Mouse (Mus musculus) natural killer cell, adult 2 months (primary cell): ENCODE measurements around the gene Pbx4.

Experiments
- DNase-seq, 2 experiments: peaks; one replicate each; pipeline ENCODE4 v3.0.0; 2022; ENCODE audit warnings: low spot score in 2 of 2

Gene Pbx4

DNA sequence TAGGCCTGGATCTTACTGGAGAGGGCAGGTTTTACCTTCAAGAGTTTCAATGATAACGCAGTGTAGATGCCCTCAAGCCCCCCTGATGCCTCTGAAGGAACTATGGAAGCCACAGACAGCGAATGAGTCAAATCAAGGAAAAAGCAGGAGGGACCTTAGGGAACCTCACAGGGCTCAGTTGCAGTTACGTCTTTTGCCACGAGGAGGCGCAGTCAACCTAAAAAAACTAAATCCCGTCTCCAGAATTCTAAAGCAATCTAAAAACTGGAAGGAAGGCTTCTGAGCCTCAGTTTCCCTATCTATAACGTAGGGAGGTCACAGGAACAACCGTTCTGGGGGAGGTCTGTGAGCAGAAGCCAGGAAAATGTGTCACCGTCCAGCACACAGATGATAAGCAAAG is 41.9 kb downstream of the Pbx4 start:
- peak in 1 of 2 experiments; percentile 57 for DNase-seq

DNA sequence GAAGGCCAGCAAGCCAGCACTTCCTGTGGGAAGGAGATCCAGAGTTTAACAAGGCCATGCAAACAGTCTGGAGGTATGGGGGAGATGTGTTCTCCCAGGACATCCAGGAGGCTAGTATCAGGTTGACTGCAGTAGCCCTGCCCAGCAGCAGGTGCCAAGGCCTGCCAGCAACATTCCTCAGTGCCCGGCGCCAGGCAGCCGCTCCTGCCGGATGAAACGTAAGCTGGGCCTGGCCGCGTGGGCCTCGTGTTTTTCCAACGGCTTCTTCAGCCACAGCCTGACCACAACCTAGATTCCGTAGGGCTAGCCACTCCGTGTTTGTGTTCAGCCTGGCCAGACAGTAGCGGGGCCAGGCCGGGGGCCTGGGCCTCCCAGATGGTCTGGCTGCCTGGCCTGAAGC is 42.4 kb downstream of the Pbx4 start:
- no peak for DNase-seq

DNA sequence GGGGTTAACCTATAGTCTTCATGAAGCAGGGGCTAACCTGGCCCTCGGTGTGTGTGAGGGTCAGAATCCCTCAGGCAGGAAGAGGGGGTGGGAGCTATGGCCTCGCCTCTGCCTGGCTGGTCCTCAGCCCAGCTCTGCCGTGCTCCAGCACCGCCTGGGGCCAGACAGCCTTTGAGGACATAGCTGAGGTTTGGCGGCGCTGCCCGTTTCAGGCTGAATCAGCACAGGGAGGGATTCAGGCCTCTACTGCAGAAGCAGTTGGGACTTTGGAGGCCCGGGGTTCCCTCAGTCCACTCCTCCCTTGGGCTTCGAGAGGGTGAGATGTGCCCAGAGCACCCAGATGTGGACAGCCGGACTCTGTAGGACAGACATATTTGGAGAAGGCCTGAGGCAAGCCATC is 43.8 kb downstream of the Pbx4 start:
- DNase-seq, result no peak

DNA sequence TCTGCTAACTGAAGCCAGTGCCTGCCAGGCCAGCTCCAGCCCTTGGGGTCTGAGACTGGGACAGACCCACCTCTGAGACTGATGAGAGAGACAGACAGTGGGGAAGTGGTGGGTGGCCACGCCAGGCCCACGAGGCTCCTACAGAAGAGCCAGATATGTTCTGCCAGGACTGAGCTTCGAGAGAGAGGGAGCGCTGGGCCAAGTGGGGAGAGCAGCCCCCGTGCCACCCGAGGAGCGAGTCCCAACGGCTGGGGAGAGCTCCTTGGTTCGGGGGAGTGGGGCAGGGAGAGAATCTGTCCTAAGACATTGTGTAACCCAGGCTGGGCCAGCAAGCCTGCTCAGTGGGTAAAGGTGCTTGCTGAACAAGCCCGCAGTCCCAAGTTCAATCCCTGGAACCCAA is 44.7 kb downstream of the Pbx4 start:
- DNase-seq, result no peak

GRCm38 (mm10) chr8:69877396-69877795 is 45.1 kb downstream of the Pbx4 start:
- no peak for DNase-seq

DNA sequence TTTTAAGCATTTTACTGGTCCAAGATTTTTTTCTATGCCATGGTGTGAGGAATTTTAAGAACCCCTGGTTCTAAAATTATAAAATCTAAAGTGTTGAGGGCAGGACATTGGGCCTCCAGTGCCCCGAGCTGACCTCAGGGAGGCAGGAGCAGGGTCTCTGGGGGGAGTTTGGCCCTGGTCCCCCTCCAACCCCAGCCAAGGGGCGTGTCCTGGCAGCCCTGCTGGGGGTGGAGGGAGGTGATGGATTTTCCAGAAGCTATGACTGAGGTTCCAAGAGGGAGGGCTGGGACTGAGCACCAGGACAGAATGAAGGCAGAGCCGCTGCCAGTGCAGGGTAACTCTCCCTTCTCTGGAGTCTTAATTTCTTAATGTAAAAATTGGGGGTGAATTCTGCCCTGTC is 45.7 kb downstream of the Pbx4 start:
- no peak for DNase-seq

DNA sequence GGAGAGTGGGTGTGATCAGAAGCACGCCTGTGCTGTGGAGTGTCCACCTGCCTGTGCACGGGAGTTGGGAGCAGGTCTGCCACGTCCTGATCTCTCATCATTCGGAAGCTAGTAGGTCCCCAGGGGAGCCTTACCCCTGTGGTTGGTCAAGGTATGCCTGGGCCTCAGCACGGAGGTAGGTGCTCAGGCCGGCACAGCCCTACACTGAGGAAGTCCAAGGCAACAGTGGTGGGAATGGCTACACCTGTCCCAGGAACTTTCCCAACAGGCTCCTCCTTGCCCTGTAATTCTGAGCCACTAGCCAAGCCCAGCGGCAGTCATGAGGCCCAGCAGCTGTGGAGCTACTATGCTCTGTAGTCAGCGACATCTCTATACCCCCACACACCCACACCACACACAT is 47.4 kb downstream of the Pbx4 start:
- DNase-seq, result no peak

- no peak for DNase-seq
These were observed 48.5 kb downstream of the Pbx4 start for GRCm38 (mm10) chr8:69880841-69881240.

DNA sequence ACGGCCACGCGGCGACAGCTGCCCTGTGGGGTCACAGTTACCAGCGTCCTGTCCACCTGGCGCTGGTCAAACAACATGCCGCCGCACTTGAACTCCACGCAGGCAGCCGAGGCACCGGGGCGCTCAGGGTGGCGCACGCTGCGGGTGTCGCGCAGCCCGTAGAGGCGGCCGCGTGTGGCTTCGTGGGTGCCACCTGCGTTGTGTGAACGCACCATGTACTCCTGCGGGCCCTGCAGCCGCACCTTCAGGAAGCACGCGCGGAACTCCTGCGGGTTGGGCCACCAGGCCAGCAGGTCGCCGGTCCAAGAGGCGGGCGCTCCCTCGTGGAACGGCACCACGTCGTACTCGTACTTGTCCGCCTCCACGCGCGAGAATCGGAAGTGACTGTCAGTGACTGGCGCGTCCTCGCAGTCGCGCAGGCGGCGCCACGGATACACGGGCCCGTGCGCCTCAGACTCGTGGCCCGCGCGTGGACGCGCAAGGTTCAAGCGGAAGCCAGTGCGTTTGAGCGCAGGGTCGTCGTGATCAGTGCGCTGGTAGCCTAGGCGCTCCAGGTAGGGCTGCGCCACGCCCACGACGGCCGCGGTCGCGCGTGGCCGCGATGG is 49.1 kb downstream of the Pbx4 start:
- DNase-seq, result no peak

DNA sequence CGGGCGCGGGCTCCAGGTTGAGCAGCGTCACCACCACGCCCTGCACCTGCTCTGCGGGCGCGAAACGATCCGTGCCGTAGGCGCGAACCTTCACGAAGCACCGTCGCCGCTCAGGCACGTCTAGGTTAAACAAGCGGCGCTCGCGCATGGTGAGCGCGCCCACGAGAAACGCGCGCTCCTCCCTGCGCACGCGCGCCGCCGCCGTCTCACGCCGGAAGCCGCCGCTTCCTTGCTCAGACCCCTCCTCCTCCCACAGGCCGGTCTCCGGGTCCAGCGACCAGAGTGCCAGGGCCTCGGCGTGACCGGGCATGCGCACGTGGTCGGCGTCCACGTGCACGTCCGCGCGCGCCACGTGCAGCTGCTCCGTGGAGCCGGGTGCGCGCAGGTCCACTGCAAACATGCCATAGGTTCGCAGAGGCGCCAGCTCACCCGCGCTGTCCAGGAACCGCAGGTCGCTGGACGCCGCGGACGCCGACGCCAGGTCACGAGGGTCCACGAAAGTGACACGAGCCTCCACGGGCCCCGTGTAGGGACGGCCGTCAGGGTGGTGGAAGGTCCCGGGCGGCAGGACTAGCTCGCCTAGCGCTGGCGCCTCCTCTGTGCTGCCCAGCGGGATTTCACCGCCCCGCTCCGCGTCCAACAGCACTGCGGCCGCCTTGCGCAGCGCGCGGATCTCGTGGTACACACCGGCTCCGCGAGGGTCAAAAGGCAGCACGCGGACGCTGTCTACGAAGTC is 49.9 kb downstream of the Pbx4 start:
- DNase-seq, result peak in 1 of 2 experiments; percentile 32

DNA sequence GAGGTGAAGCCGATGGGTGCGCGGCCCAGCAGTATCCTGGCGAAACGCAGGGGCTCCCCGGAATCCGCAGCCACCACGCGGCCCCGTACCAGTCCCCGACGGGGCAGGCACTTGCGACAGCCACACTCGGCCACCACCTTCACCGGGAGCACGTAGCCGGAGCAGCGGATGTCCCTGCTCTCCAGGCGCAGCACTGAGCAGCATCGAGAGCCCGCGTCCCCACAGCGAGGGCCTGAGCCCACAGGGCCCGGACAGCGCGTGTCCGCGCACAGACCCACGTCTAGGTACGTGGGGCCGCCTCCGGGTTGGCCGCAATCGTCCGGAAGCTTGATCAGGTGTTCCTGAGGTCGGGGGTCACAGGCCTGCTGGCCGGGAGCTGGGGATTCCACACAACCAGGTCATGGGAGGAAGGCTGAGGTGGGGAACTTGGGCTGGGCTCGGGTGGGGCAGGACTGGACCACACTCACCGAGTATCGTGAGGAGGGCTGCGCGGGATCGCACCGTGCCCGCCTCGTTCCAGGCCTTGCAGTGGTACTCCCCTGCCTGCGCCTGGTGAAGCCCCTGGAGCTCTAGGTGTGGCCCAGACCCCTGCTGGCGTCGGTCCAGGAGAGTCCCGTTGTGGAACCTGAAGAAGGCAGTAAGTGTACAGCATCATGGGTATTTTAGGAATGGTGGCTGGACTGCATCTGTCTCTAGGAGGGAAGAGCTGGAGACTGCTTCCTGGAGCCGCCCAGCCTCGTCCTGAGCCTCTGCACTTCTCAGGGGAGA is 50.7 kb downstream of the Pbx4 start:
- no peak for DNase-seq

DNA sequence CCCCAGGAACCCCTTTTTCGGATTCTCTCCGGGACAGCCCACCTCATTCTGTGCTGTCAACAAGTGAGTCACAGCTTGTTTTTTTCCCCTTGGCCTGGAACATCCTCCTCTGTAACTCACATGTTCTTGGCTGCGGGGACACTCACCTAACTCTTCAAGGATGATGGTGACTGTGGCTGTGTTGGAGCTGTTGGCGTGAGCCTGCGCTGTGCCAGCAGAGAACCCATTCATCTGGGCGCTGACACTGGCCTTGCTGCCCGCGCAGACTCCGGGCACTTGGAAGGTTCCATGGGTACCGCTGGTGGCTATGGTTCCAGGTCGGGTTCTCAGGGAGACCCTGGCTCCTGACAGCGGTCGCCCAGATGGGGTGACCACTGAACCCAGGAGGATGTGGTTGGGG is 51.9 kb downstream of the Pbx4 start:
- DNase-seq, result no peak

GRCm38 (mm10) chr8:69887289-69888243 is 55.3 kb downstream of the Pbx4 start, which contains the start of gene Cilp2:
Gene Cilp2 (minus strand): TSS chr8:69887687.
- peak; percentile 45 to 49 for DNase-seq

DNA sequence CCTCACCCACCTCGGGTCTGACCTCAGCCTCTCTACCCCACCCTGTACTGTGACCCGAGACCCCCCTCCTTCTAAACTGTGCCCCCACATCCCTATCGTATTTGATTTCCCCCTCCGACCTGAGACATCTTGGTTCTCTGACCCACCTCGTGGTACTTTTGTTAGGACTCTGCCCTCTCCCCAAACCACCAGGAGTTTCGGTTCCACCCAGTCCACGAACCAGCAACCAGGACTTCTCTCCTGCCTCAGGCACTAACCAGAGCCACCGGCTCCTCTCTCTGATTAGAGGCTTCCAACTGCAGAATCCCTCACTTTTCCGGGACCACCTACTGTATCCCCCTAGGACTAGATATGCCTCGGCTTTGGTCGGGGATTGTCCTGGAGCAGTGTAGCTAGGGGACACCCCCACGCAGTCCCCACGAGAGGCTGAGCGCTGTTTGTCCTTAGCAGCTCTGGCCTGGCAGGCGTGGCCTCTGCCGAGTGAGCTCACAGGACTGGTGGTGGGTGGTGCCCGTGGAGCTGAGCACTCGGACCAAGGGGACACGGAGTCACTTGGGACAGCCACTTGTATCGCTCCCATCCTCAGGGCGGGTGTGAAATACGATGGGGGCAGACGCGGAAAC is 56.1 kb downstream of the Pbx4 start:
- no peak for DNase-seq

DNA sequence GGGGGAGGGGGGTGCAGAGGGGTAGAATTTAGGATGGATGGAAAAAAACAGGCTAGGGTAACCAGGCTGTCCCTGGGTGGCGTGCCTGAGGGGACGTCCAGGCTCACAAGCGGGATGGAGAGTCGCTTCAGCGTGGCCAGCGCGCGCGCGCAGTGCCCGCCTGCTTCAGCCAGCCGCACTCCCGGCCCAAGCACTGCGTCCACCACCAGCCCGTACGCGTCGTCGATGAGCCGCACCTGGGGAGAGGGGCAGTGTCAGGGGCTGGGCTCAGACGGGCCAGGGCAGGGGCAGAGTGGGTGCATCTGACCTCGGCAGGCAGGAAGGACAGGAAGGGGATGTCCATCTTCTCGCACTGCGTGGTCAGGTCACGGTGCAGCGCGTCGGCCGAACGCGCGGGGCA is 56.6 kb downstream of the Pbx4 start:
- no peak for DNase-seq

GRCm38 (mm10) chr8:69890813-69891241 is 58.5 kb downstream of the Pbx4 start:
- no peak for DNase-seq

DNA sequence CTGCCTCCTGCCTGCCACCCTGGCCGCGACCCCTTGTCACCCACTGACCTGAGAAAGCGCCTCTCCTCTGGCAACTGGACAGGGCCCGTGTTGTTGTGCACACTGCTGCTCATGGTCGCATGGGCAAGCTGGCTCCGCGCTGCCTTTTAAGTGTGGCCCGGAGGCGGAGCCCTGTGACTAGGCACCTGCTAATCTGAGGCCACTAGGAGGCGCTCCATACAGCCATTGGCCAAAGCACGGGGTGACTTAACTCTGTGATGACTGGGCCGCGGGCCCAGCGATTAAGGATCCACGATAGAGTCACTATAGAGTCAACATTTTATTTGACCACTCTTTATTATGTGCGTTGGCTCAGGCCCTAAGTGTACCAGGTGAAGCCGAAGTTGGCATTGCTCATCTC is 61.6 kb downstream of the Pbx4 start:
- peak; percentile 38 to 62 for DNase-seq

- DNase-seq, result no peak
These were observed 62.6 kb downstream of the Pbx4 start for GRCm38 (mm10) chr8:69894836-69895332.

- DNase-seq, result no peak
These were observed 63.6 kb downstream of the Pbx4 start for GRCm38 (mm10) chr8:69895772-69896451.

GRCm38 (mm10) chr8:69897857-69898256 is 65.6 kb downstream of the Pbx4 start:
- DNase-seq, result no peak
